Mouse (Mus musculus) kidney, adult 2 months (tissue): ENCODE results near the gene Ebf1.

Experiments
- CTCF ChIP-seq: fragments of 200-500 bp; conservative IDR thresholded peaks from 2 replicates; pipeline ENCODE4 v1.5.1; 2011; ENCODE audit warnings: low read depth, mild to moderate bottlenecking, control low read depth, low read length, moderate library complexity, mixed read lengths; ENCODE audit not compliant: insufficient read depth, insufficient read length
- POLR2A ChIP-seq: fragments of 200-500 bp; IDR thresholded peaks from one replicate; pipeline ENCODE4 v1.6.1; 2011; ENCODE audit warnings: low read depth, low read length, control low read depth

DNA sequence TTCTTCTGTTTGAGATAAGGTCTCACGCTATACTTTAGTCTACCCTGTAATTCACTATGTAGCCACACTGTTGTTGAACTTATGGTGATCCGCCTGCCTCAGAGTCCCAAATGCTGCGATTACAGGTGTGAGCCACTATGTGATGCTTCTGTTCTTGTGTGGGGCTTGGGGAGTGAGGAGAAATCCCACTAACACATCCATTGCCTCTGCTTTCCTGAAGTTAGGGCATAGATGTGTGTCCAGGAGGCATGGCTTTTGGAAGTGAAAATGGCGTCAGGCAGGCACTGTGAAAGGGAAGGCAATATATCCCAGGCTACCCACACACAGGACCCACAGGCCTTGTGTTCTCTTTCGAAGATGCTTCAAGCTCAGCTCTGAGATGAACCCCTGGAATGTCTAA, 86.8 kb downstream of the Ebf1 start:
- TF ChIP-seq POLR2A (no peak), CTCF (no peak)
